Mouse (Mus musculus) ovary, postnatal 14 days (tissue): ENCODE data around the gene Lin7b.

Experiments
- DNase-seq: peaks from one replicate; pipeline ENCODE4 v3.0.0; 2022; ENCODE audit warnings: low spot score

Lin7b gene

GRCm38 (mm10) chr7:45353041-45353440 lies 17.3 kb downstream of the Lin7b start:
- DNase-seq, result no peak

GRCm38 (mm10) chr7:45346905-45347304 lies 23.5 kb downstream of the Lin7b start:
- no peak for DNase-seq

- no peak for DNase-seq
Observed at GRCm38 (mm10) chr7:45343543-45343942, 26.8 kb downstream of the Lin7b start.

GRCm38 (mm10) chr7:45342081-45342480 lies 28.3 kb downstream of the Lin7b start:
- DNase-seq, result no peak

GRCm38 (mm10) chr7:45341303-45341702 lies 29.1 kb downstream of the Lin7b start:
- peak; percentile 76 for DNase-seq

- peak; percentile 37 for DNase-seq
Observed at GRCm38 (mm10) chr7:45340669-45341068, 29.7 kb downstream of the Lin7b start.

GRCm38 (mm10) chr7:45340066-45340442 lies 30.3 kb downstream of the Lin7b start:
- no peak for DNase-seq

- DNase-seq, result peak; percentile 62
Observed at GRCm38 (mm10) chr7:45339410-45340065, 30.8 kb downstream of the Lin7b start.

GRCm38 (mm10) chr7:45338161-45338911 lies 32.0 kb downstream of the Lin7b start:
- DNase-seq, result no peak

GRCm38 (mm10) chr7:45337469-45337868 lies 32.9 kb downstream of the Lin7b start:
- no peak for DNase-seq

- no peak for DNase-seq
Observed at GRCm38 (mm10) chr7:45336319-45336718, 34.1 kb downstream of the Lin7b start.

GRCm38 (mm10) chr7:45335056-45335455 lies 35.3 kb downstream of the Lin7b start, which contains the start of gene Hrc:
Gene Hrc (plus strand): TSS chr7:45335290.
- no peak for DNase-seq

- no peak for DNase-seq
Observed at GRCm38 (mm10) chr7:45334605-45335004, 35.8 kb downstream of the Lin7b start.

- DNase-seq, result peak; percentile 90
Observed at GRCm38 (mm10) chr7:45333431-45333982, 36.9 kb downstream of the Lin7b start, which contains the start of gene Trpm4. Gene Trpm4 (minus strand): TSS chr7:45333780.

- DNase-seq, result no peak
Observed at GRCm38 (mm10) chr7:45332685-45333425, 37.5 kb downstream of the Lin7b start.

GRCm38 (mm10) chr7:45331502-45331901 lies 38.9 kb downstream of the Lin7b start:
- DNase-seq, result no peak

- DNase-seq, result no peak
Observed at GRCm38 (mm10) chr7:45328841-45329475, 41.4 kb downstream of the Lin7b start.

GRCm38 (mm10) chr7:45325800-45326199 lies 44.6 kb downstream of the Lin7b start:
- no peak for DNase-seq

GRCm38 (mm10) chr7:45323069-45323468 lies 47.3 kb downstream of the Lin7b start:
- DNase-seq, result no peak

GRCm38 (mm10) chr7:45322245-45322644 lies 48.1 kb downstream of the Lin7b start:
- DNase-seq, result no peak
